Mouse (Mus musculus) inflammation-experienced regulatory T-cells (primary cell): Measurements from ENCODE around the gene Prickle2. TPM values are rescaled to one million over a fixed set of nuclear protein-coding genes. Genes with fewer than 3 reads are reported as not detected.

Source experiments
- polyA plus RNA-seq, 2 experiments: library from polyadenylated mRNA; unstranded; fragments of 100-300 nt; shearing (Covaris generic); gene quantifications; one replicate each; pipeline ENCODE4 v1.2.1; 2017

The Prickle2 gene
- polyA plus RNA-seq: under 1 TPM; 0.31 to 0.92 TPM

DNA sequence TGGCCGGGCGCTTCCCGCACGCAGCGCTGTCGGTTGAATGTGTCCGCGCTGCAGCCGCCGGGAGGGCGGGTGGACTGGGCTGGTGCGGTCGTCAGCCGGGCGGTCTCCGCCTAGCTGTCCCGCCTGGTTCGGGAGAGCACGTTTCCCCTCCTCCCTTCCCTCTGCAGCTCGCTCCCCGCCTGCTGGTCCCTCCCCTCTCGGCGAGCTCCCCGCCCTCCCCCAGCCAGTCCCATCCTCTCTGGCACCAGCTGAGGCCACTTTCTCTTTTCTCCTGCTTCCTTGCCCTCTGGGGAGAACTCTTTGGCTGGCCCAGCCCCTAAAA, at the start of gene Prickle2:
Gene Prickle2, minus strand, starts transcription at position 11 of the 322 bp plus-strand sequence.

Other genes starting within 250 kb of the Prickle2 start
- under 1 TPM; 0.14 to 0.77 TPM for gene A730049H05Rik, start 110.3 kb upstream of the Prickle2 start, polyA plus RNA-seq
- under 1 TPM in 1 of 2 experiments, not detected in 1; 0.13 TPM for gene Gm15737, start 163.2 kb upstream of the Prickle2 start, polyA plus RNA-seq
- gene Adamts9, start 237.3 kb upstream of the Prickle2 start, polyA plus RNA-seq: 1 to 10 TPM in 1 of 2 experiments, under 1 TPM in 1; 0.45 to 6.7 TPM